Mouse (Mus musculus) bone marrow macrophage, adult 2 months (primary cell): ENCODE data around the gene Rgma.

Experiments used
- CTCF ChIP-seq: IDR thresholded peaks from 2 replicates; pipeline ENCODE4 v1.5.1; 2012; ENCODE audit warnings: low read depth, mild to moderate bottlenecking, low read length, moderate library complexity
- POLR2A ChIP-seq: IDR thresholded peaks from 2 replicates; pipeline ENCODE4 v1.6.1; 2012; ENCODE audit warnings: mild to moderate bottlenecking, low read depth, low read length, borderline replicate concordance

DNA sequence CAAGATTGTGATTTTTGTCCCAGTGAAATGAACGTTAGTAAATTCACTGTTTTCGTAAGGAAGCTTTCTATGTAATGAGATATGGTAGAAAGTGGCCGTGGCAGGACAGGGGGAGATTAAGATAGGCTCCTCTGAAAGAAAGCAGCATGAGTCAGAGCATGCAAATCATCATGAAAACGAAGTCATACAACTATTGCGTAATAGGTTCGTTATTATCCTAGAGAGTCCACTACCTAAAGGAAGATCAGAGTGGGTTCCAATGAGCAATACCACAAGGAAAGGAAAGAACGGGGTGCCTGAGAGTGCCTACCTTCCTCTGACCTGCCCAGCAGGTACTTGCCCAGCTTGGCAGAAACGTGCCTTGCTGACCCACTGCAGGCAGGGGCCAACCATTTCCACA lies 26.2 kb upstream of the Rgma start:
- TF ChIP-seq CTCF (no peak), POLR2A (no peak)
